Mouse (Mus musculus) cortical plate, adult 2 months (tissue): ENCODE results near the gene Tmem191c.

Experiments
- CTCF ChIP-seq: fragments of 200-500 bp; IDR thresholded peaks from 2 replicates; pipeline ENCODE4 v1.5.1; 2011; ENCODE audit warnings: mild to moderate bottlenecking, control low read depth, low read length; ENCODE audit not compliant: insufficient read depth; ENCODE audit errors: extremely low read depth
- POLR2A ChIP-seq: fragments of 200-500 bp; IDR thresholded peaks from 2 replicates; pipeline ENCODE4 v1.6.1; 2011; ENCODE audit warnings: mild to moderate bottlenecking, low read length, control low read depth; ENCODE audit not compliant: insufficient read depth; ENCODE audit errors: extremely low read depth

DNA sequence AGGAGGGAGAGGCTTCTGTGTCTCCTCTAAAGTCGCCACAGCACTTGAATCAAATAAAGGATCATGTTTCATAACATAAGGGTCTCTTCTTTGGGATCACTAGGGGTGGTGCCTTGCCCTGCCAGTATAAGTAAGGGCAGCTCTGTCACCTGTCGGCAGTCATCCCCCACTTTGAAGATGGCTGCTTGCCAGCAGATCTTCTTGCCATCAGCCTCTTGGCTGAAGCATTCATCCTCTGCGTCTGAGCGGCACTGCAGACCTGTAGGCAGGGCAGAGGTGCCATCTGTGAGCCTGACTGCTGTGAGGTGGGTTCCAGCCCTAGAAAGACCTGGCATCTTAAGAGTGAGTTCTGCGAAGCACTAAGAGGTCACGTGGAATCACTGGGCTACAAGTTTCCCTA is 7.3 kb downstream of the Tmem191c start:
- TF ChIP-seq CTCF (no peak), POLR2A (no peak)
